Mouse (Mus musculus): Measurements from ENCODE around the gene Hdac2. TPM values are rescaled to one million over a fixed set of nuclear protein-coding genes. Genes with fewer than 3 reads are reported as not detected.
A peak's percentile ranks its signal among the peaks of the same experiment; 100 is the strongest.

The Hdac2 gene
- 460 and 499 TPM in 2 replicates for polyA plus RNA-seq (2014; fragmentation: Nextera tagmentation; extraction: Ambion mirVana)

DNA sequence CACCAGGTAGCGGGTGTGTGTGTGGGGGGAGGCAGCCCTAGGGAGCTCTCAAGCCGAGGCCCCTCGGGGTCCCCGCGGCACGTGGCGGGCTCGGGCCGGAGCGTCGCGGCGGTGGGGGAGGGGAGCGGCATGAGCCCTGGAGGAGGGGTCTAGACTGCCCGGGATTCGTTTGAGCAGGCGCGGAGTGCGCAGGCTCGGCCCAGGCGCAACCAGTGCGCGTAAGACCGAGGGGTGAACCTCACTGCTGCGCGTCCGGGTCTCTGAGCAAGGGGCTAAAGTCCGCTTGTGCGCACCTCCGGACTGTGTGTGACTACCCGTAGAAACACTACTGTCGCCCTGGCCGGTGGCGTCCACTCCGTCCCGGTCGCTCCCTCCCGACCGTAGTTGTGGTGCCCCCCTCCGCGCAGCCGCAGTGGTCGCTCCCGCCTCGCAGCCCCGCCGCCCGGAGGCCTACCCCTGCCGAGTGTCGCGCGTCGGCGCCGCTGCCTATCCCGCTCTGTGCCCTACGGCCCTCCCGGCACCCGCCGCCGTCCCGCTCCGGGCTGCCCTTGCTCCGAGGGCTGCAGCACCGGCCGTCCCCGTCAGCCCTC, at the start of gene Hdac2:
TSS of gene Hdac2 (plus strand) at position 459 of the 590 bp plus-strand sequence.
- Histone ChIP-seq H3K27me3 (ENCODE audit: control insufficient read depth, insufficient read depth, low read length) (no peaks in the 10 kb centered on the region), H3K27ac (ENCODE audit: low read depth, low read length) (peak within 1 kb of the TSS; percentile 98), H3K36me3 (ENCODE audit: control insufficient read depth, insufficient read depth, low read length) (no peaks in the 10 kb centered on the region), H3K9me3 (ENCODE audit: control insufficient read depth, low read length) (no peaks in the 10 kb centered on the region), H3K4me3 (ENCODE audit: low read depth, low read length) (peak within 1 kb of the TSS; percentile 96), H3K4me1 (replicated peaks; ENCODE audit: control insufficient read depth, insufficient read depth, low read length) (no peaks in the 10 kb centered on the region), H3K4me2 (replicated peaks; ENCODE audit: low read depth, low read length) (peak within 1 kb of the TSS; percentile 30), H3K9ac (ENCODE audit: low read depth, low read length) (peak within 1 kb of the TSS; percentile 99)
- DNase-seq (ENCODE audit: low spot score) (peak; percentile 93), ATAC-seq (ENCODE audit: low FRiP score) (peak; percentile 98)
- WGBS = under 1% methylated on average over 49 of the region's 67 CpGs

DNA sequence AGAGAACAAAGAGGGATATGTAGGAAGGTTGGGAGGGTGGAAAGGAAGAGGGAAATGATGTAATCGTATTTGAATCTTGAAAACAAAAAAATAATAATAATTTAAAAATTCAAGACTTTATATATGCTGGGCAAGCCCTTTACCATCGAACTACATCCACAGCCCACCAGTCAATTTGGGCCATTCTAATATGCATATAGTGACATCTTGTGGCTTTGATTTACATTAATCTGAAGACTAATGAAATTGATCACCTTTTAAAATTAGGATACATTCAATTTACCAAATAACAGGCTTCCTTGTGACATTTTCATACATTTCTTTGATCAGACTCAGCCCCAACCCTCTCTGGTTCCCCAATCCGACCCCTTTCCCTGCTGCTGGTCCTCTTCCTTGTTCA, 46.1 kb upstream of the Hdac2 start:
- H3K4me1 ChIP-seq (replicated peaks; ENCODE audit: control insufficient read depth, insufficient read depth, low read length) = no peaks in the 10 kb centered on the region
- no peak for DNase-seq (ENCODE audit: low spot score)
- WGBS = 82% methylated on average over 3 of the region's 3 CpGs
- no peak overlapping the region for H3K27ac ChIP-seq (ENCODE audit: low read depth, low read length)
- H3K9ac ChIP-seq (ENCODE audit: low read depth, low read length) = no peak overlapping the region
- ATAC-seq (ENCODE audit: low FRiP score) = no peak
- no peak overlapping the region for H3K4me3 ChIP-seq (ENCODE audit: low read depth, low read length)
- no peaks in the 10 kb centered on the region for H3K27me3 ChIP-seq (ENCODE audit: control insufficient read depth, insufficient read depth, low read length)
- H3K36me3 ChIP-seq (ENCODE audit: control insufficient read depth, insufficient read depth, low read length) = no peaks in the 10 kb centered on the region
- no peaks in the 10 kb centered on the region for H3K9me3 ChIP-seq (ENCODE audit: control insufficient read depth, low read length)
- H3K4me2 ChIP-seq (replicated peaks; ENCODE audit: low read depth, low read length) = no peak overlapping the region

DNA sequence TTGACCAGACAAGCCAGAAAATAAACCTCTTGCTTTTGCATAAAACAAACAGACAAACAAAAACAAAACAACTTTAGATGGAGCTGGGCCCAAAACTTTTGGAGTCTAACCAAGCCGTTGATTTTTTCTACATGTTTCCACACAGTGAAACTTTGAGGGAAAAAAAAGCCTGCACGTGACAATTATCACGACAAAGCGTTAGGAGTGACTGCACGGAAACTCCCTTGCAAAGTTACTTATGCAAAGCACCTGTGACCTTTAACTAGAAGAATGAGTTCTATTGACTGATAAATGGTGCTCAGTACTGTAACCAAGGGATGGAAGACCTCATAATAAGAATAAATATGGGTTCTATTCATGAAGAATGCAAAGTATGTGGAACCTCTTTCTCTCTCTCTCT, 38.5 kb upstream of the Hdac2 start:
- Histone ChIP-seq H3K36me3 (ENCODE audit: control insufficient read depth, insufficient read depth, low read length) (no peaks in the 10 kb centered on the region), H3K4me1 (replicated peaks; ENCODE audit: control insufficient read depth, insufficient read depth, low read length) (no peaks in the 10 kb centered on the region), H3K4me3 (ENCODE audit: low read depth, low read length) (no peak overlapping the region), H3K9me3 (ENCODE audit: control insufficient read depth, low read length) (no peaks in the 10 kb centered on the region), H3K9ac (ENCODE audit: low read depth, low read length) (no peak overlapping the region), H3K27me3 (ENCODE audit: control insufficient read depth, insufficient read depth, low read length) (no peaks in the 10 kb centered on the region), H3K4me2 (replicated peaks; ENCODE audit: low read depth, low read length) (no peak overlapping the region), H3K27ac (ENCODE audit: low read depth, low read length) (no peak overlapping the region)
- DNase-seq (ENCODE audit: low spot score) (no peak), ATAC-seq (ENCODE audit: low FRiP score) (no peak)
- WGBS = 84% methylated on average over 5 of the region's 5 CpGs

GRCm38 (mm10) chr10:36936271-36936670, 38.1 kb upstream of the Hdac2 start:
- no peaks in the 10 kb centered on the region for H3K36me3 ChIP-seq (ENCODE audit: control insufficient read depth, insufficient read depth, low read length)
- no peaks in the 10 kb centered on the region for H3K27me3 ChIP-seq (ENCODE audit: control insufficient read depth, insufficient read depth, low read length)
- H3K9ac ChIP-seq (ENCODE audit: low read depth, low read length) = no peak overlapping the region
- H3K4me1 ChIP-seq (replicated peaks; ENCODE audit: control insufficient read depth, insufficient read depth, low read length) = no peaks in the 10 kb centered on the region
- 95% methylated on average over 2 of the region's 2 CpGs for WGBS
- ATAC-seq (ENCODE audit: low FRiP score) = no peak
- H3K4me2 ChIP-seq (replicated peaks; ENCODE audit: low read depth, low read length) = no peak overlapping the region
- no peak overlapping the region for H3K4me3 ChIP-seq (ENCODE audit: low read depth, low read length)
- H3K27ac ChIP-seq (ENCODE audit: low read depth, low read length) = no peak overlapping the region
- H3K9me3 ChIP-seq (ENCODE audit: control insufficient read depth, low read length) = no peaks in the 10 kb centered on the region
- DNase-seq (ENCODE audit: low spot score) = no peak

DNA sequence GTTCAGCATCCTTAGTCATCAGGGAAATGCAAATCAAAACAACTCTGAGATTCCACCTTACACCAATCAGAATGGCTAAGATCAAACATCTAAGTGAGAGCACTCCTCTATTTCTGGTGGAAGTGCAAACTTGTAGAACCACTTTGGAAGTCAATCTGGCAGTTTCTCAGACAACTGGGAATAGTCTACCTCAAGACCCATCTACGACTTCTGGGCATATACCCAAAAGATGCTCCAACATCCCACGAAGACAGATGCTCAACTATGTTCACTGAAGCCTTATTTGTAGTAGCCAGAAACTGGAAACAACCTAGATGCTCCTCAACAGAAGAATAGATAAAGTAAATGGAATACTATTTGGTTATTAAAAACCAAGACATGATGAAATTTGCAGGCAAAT, 22.6 kb upstream of the Hdac2 start:
- Histone ChIP-seq H3K4me1 (replicated peaks; ENCODE audit: control insufficient read depth, insufficient read depth, low read length) (no peaks in the 10 kb centered on the region), H3K36me3 (ENCODE audit: control insufficient read depth, insufficient read depth, low read length) (no peaks in the 10 kb centered on the region), H3K27ac (ENCODE audit: low read depth, low read length) (no peak overlapping the region), H3K4me2 (replicated peaks; ENCODE audit: low read depth, low read length) (no peak overlapping the region), H3K9ac (ENCODE audit: low read depth, low read length) (no peak overlapping the region), H3K9me3 (ENCODE audit: control insufficient read depth, low read length) (no peaks in the 10 kb centered on the region), H3K27me3 (ENCODE audit: control insufficient read depth, insufficient read depth, low read length) (no peaks in the 10 kb centered on the region), H3K4me3 (ENCODE audit: low read depth, low read length) (no peak overlapping the region)
- ATAC-seq (ENCODE audit: low FRiP score) (no peak), DNase-seq (ENCODE audit: low spot score) (no peak)
- 76% methylated on average over 2 of the region's 2 CpGs for WGBS

DNA sequence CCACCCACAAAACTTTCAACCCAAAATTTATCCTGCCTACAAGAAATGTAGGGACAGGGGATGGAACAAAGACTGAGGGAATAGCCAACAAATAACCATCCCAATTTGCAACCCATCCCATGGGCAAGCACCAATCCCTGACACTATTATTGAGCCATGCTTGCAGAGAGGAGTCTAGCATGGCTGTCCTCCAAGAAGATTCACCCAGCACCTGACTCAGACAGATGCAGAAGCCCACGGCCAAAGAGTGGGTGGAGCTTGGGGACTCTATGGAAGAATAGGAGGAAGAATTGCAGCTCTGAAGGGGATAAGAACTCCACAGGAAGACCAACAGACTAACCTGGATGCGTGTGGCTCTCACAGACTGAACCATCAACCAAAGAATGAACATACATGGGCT, 21.7 kb upstream of the Hdac2 start:
- Histone ChIP-seq H3K4me2 (replicated peaks; ENCODE audit: low read depth, low read length) (no peak overlapping the region), H3K36me3 (ENCODE audit: control insufficient read depth, insufficient read depth, low read length) (no peaks in the 10 kb centered on the region), H3K9me3 (ENCODE audit: control insufficient read depth, low read length) (no peaks in the 10 kb centered on the region), H3K4me3 (ENCODE audit: low read depth, low read length) (no peak overlapping the region), H3K27me3 (ENCODE audit: control insufficient read depth, insufficient read depth, low read length) (no peaks in the 10 kb centered on the region), H3K9ac (ENCODE audit: low read depth, low read length) (no peak overlapping the region), H3K27ac (ENCODE audit: low read depth, low read length) (no peak overlapping the region), H3K4me1 (replicated peaks; ENCODE audit: control insufficient read depth, insufficient read depth, low read length) (no peaks in the 10 kb centered on the region)
- DNase-seq (ENCODE audit: low spot score) (no peak), ATAC-seq (ENCODE audit: low FRiP score) (no peak)
- WGBS = 94% methylated on average over 2 of the region's 2 CpGs

DNA sequence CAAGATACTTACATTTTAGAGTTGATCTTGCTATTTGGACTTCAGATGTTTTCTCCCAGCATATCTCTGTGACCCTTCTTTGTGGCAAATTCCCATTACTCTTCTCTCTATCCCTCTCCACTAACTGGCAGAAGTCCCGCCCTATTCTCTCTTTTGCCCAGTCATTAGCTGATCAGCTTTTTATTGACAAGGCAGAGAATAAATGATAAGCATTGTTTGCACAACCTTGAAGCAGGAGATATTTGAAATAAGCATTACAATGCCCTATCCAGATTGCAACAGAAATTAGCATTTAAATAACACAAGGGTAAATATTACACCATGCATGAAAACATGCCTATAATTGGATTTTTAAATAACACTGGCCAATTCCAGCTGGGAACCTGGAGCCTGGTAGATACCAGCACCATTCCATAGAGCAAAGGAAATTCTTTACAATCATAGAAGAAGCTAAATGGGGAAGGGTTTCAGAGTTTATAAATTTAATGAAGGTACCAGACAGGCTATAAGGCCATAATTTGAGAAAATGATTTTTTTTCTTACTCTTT, 14.7 kb upstream of the Hdac2 start:
- Histone ChIP-seq H3K9me3 (ENCODE audit: control insufficient read depth, low read length) (no peaks in the 10 kb centered on the region), H3K27ac (ENCODE audit: low read depth, low read length) (no peak overlapping the region), H3K4me3 (ENCODE audit: low read depth, low read length) (no peak overlapping the region), H3K4me1 (replicated peaks; ENCODE audit: control insufficient read depth, insufficient read depth, low read length) (no peaks in the 10 kb centered on the region), H3K9ac (ENCODE audit: low read depth, low read length) (no peak overlapping the region), H3K4me2 (replicated peaks; ENCODE audit: low read depth, low read length) (no peak overlapping the region), H3K27me3 (ENCODE audit: control insufficient read depth, insufficient read depth, low read length) (no peaks in the 10 kb centered on the region), H3K36me3 (ENCODE audit: control insufficient read depth, insufficient read depth, low read length) (no peaks in the 10 kb centered on the region)
- DNase-seq (ENCODE audit: low spot score) = no peak
- 86% methylated on average over 1 of the region's 1 CpGs for WGBS
- peak; percentile 86 for ATAC-seq (ENCODE audit: low FRiP score)

DNA sequence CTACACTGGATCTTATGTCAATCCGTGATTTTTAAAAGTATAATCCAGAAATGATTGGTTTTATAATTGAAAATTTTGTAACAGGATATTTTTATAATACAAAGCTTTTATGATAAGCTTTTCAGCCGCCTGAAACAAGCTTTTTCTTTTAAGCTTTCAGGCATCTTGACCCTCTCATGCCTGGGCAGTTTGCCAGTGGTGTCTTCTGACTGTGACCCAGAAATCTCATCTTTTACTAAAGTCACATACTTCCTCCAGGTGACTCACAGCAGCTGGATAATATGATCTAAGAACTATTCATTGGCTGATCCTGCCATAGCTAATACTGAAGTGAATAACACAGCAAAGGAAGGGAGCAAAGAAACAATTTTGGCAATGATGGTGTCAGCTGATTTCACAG, 9.9 kb upstream of the Hdac2 start:
- no peak overlapping the region for H3K9ac ChIP-seq (ENCODE audit: low read depth, low read length)
- no peak overlapping the region for H3K4me2 ChIP-seq (replicated peaks; ENCODE audit: low read depth, low read length)
- H3K4me3 ChIP-seq (ENCODE audit: low read depth, low read length) = no peak overlapping the region
- no peaks in the 10 kb centered on the region for H3K36me3 ChIP-seq (ENCODE audit: control insufficient read depth, insufficient read depth, low read length)
- no peaks in the 10 kb centered on the region for H3K4me1 ChIP-seq (replicated peaks; ENCODE audit: control insufficient read depth, insufficient read depth, low read length)
- ATAC-seq (ENCODE audit: low FRiP score) = no peak
- 65% methylated on average over 2 of the region's 2 CpGs for WGBS
- H3K27me3 ChIP-seq (ENCODE audit: control insufficient read depth, insufficient read depth, low read length) = no peaks in the 10 kb centered on the region
- H3K27ac ChIP-seq (ENCODE audit: low read depth, low read length) = no peak overlapping the region
- H3K9me3 ChIP-seq (ENCODE audit: control insufficient read depth, low read length) = no peaks in the 10 kb centered on the region
- no peak for DNase-seq (ENCODE audit: low spot score)

Measured in hindbrain, embryonic 11.5 days (tissue).